Mouse (Mus musculus) small intestine, adult 2 months (tissue): Measurements from ENCODE around the gene Rph3al.

Experiments used
- CTCF ChIP-seq: fragments of 200-500 bp; IDR thresholded peaks from 2 replicates; pipeline ENCODE4 v1.5.1; 2012; ENCODE audit warnings: low read depth, mild to moderate bottlenecking, control low read depth, inconsistent platforms, low read length, moderate library complexity, mixed read lengths; ENCODE audit not compliant: insufficient replicate concordance, insufficient read length; ENCODE audit errors: extremely low read depth
- POLR2A ChIP-seq: fragments of 200-500 bp; IDR thresholded peaks from 2 replicates; pipeline ENCODE4 v1.6.1; 2012; ENCODE audit warnings: low read depth, mild to moderate bottlenecking, control low read depth, inconsistent platforms, low read length, moderate library complexity

DNA sequence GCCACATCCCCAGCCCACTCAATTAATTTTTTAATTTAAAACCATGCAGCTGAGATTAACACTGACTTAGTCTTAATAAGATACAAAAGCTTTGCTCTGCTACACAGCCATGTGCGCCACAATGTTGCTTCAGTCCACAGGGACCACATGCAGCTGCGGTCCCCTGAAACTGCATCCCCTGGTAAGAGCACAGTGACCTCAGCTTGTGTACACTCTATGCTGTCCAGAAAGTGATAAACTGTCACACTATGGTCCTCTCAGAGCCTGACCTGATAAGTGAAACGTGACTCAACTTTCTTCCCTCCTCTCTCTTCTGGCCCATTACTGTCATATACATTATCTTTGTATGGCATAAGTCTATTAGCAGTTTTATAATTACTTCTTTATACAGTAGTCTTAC is 12.2 kb upstream of the Rph3al start:
- TF ChIP-seq POLR2A (no peak), CTCF (no peak)
